Mouse (Mus musculus) lung, adult 2 months (tissue): ENCODE measurements at regions not wholly inside any gene's neighbourhood (a gene's known extent, or its start where the extent isn't known, plus 50 kb on each side); places are given as distances from the start of the nearest gene placed in this dataset.

Source experiments
- DNase-seq: peaks from one replicate; pipeline ENCODE4 v3.0.0; 2022
- H3K4me1 ChIP-seq: fragments of 200-500 bp; 2 replicates; pipeline ENCODE4 v1.6.1; 2011; ENCODE audit warnings: low read length; ENCODE audit not compliant: control insufficient read depth, insufficient read depth
- H3K4me3 ChIP-seq: fragments of 200-500 bp; replicated peaks from 2 replicates; pipeline ENCODE3; 2011; ENCODE audit warnings: low read depth, mild to moderate bottlenecking, control low read depth, low read length; ENCODE audit errors: extremely low read depth
- CTCF ChIP-seq: fragments of 200-500 bp; IDR thresholded peaks from 2 replicates; pipeline ENCODE4 v1.5.1; 2011; ENCODE audit warnings: mild to moderate bottlenecking, low read length, control low read depth; ENCODE audit not compliant: insufficient read depth
- POLR2A ChIP-seq: fragments of 200-500 bp; IDR thresholded peaks from 2 replicates; pipeline ENCODE4 v1.6.1; 2011; ENCODE audit warnings: low read depth, mild to moderate bottlenecking, control low read depth, low read length, borderline replicate concordance; ENCODE audit errors: extremely low read depth
- WGBS: fragments of 180-500 bp; shearing (Covaris S2); methylation state at CpG from one replicate; pipeline ENCODE4 v1.1.7; 2018; 5-methylcytosine and 5-hydroxymethylcytosine counted together

DNA sequence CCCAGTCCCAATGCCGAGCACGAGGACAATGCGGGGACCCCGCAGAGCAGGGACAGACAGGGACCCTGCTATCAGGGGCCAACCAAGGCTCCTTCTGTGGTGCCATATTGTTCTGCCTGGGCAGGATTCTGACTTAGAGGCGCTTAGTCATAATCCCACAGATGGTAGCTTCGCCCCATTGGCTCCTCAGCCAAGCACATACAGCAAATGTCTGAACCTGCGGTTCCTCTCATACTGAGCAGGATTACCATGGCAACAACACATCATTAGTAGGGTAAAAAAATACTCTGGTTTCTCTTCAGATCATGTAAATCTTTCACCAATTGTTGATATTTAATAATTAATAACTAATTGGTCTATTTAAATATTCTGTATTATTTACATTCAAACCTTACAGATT, 2140.3 kb upstream of the Cdh20 start:
- no peak for TF ChIP-seq POLR2A
- TF ChIP-seq CTCF = no peak

DNA sequence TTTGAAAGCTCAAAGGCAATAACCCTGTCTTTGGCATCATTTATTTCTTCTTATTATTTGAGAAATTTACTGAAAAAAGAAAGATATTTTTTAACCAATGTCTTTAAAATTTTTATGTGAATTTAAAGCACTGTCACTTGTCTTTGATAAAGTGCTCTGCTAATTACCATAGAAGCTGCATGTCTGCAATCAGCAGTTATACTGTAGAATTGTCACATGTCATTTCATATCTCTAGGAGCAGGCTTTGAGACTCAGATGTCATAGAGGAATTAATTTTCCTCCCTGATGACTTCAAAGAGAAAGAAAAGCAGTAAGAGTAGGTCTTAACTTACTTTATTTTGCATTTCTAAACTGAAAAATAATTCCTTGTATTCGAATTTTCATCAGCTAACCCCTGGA, 2123.9 kb upstream of the Cdh20 start:
- DNase-seq = no peak
- no peak for TF ChIP-seq POLR2A
- no peak for TF ChIP-seq CTCF
- no peak overlapping the region for H3K4me3 ChIP-seq
- no peaks in the 10 kb centered on the region for H3K4me1 ChIP-seq
- 37% methylated on average over 1 of the region's 1 CpGs for WGBS

More for the DNA sequence above, 2140.3 kb upstream of the Cdh20 start:
- 87% methylated on average over 7 of the region's 7 CpGs for WGBS
- DNase-seq = peak; percentile 99
- Histone ChIP-seq H3K4me1 (no peaks in the 10 kb centered on the region), H3K4me3 (no peak overlapping the region)

DNA sequence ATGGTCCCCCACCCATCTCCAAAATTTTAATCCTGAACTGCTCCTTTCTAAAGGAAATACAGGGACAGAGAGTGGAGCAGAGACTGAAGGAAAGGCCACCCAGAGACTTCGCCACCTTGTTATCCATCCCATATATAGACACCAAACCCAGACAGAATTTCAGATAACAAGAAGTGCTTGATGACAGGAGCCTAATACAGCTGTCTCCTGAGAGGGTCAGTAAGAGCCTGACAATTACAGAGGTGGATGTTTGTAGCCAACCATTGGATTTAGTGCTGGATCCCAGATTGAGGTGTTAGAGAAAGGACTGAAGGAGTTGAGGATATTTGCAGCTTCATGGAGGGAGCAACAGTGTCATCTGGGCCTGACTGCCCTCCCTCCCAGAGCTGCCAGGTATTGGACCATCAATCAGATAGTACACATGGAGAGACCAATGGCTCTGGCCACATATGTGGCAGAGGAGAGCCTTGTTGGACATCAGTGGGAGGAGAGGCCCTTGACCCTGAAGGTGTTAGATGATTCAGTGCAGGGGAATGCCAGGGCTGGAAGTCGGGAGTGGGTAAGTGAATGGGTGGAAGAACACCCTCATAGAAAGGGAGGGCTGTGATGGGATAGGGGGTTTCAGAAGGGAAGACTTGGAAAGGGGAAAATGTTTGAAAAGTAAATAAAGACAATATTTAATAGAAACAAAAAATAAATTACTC, 2080.8 kb upstream of the Cdh20 start:
- no peak for DNase-seq
- 60% methylated on average over 2 of the region's 2 CpGs for WGBS

DNA sequence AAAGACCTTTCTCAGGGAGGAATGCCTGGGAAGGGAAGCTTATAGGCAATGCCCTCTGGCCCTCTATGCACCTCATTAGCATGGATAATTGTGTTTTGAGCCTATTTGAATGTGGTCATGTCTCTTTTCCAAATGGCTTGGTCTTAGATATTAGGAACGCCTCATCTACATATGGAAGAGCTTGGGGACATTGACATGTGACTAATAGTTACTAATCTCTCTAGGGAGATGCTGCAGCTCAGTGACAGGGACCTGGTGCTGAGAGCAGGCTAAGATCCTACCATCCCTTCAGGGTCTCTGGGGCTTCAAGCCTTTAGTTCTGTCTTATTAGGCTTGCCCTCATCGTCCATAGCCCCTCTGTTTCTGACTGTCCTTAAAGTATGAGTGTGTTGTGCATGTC, 2051.9 kb upstream of the Cdh20 start:
- Histone ChIP-seq H3K4me1 (no peaks in the 10 kb centered on the region), H3K4me3 (no peak overlapping the region)
- TF ChIP-seq CTCF = no peak
- TF ChIP-seq POLR2A = no peak
- WGBS = 79% methylated on average over 2 of the region's 2 CpGs
- DNase-seq = no peak

More for the DNA sequence above, 2080.8 kb upstream of the Cdh20 start:
- H3K4me1 ChIP-seq = no peaks in the 10 kb centered on the region
- no peak for TF ChIP-seq CTCF
- TF ChIP-seq POLR2A = no peak
- no peak overlapping the region for H3K4me3 ChIP-seq

DNA sequence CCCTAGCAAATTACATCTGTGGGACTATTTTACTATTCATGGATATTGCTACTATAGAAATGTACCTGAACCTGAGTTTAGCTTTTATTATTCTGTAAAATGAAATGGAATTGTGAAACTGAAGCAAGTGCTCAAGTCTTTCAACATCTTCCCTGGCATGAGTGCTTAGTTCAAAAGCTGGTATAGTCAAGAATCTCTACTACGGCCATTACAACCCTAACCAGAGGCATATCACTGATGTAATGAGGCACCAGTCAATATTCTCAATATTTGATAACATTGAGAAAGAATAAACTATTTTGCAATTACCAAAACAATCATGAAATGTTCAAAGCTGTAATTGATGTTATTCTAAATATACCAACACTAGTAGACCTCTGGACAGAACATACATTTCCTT, 2034.3 kb upstream of the Cdh20 start:
- TF ChIP-seq CTCF = no peak
- no peak for TF ChIP-seq POLR2A
- no peak for DNase-seq
- 85% methylated on average over 1 of the region's 1 CpGs for WGBS
- Histone ChIP-seq H3K4me1 (no peaks in the 10 kb centered on the region), H3K4me3 (no peak overlapping the region)

DNA sequence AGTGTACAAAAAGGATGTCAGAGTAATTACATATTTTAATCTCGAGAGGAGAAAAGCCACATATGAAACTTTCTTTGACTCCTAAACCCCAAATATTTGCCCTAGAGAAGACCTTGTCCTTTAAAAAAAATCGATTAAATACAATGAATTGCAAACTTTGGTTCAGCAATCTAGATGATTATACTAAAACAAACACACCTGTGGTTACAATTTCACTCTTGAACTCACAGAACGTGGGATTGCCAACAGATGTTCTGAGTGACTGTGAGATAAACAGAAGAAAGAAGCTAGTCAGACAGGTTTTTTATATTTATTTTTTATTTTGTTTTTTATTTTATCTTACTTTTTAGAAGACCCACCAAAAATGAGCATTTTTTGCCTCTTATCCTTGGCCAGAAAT, 2032.9 kb upstream of the Cdh20 start:
- H3K4me1 ChIP-seq = no peaks in the 10 kb centered on the region
- 48% methylated on average over 3 of the region's 3 CpGs for WGBS

DNA sequence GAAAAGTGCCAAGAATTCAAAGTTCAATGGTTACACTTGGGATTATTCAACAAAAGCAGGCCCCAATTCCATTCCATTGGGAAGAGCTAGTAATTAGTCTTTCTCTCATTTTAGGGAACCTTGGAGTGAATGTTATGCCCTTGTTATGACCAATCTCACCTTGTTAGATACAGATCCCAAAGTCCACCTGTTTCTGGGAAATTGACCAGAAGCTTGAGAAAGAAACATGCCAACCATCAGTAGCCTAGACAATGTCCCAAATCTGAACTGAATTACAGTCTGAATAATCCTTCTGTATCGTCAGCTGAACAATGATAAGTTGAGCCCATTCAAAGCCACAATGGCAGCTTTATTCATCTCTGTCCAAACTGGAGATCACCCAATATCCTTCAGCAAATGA, 2010.4 kb upstream of the Cdh20 start:
- no peak for DNase-seq
- H3K4me1 ChIP-seq = no peaks in the 10 kb centered on the region
- H3K4me3 ChIP-seq = no peak overlapping the region
- WGBS = 62% methylated on average over 1 of the region's 1 CpGs
- TF ChIP-seq CTCF (no peak), POLR2A (no peak)

More for the DNA sequence above, 2032.9 kb upstream of the Cdh20 start:
- H3K4me3 ChIP-seq = no peak overlapping the region
- TF ChIP-seq CTCF (no peak), POLR2A (no peak)
- no peak for DNase-seq
